Mouse (Mus musculus): ENCODE measurements at regions not wholly inside any gene's neighbourhood (a gene's known extent, or its start where the extent isn't known, plus 50 kb on each side); places are given as distances from the start of the nearest gene placed in this dataset.

- TF ChIP-seq POLR2A (IDR thresholded peaks at IDR 0.05; ENCODE audit: low read depth, low read length): no peak
- no peak for TF ChIP-seq CTCF (IDR thresholded peaks at IDR 0.05; ENCODE audit: extremely low read depth, insufficient read length, insufficient replicate concordance, low read depth, low read length)
Observed at GRCm38 (mm10) chr15:25303379-25303778, 110.2 kb downstream of the Basp1 start.
